Mouse (Mus musculus) B cell, adult 67 days (primary cell): ENCODE results near the gene Anxa8. TPM values are rescaled to one million over a fixed set of nuclear protein-coding genes. Genes with fewer than 3 reads are reported as not detected.

Source experiments
- total RNA-seq, 2 experiments: library from RNA; stranded (reverse); gene quantifications; 4 replicates each; pipeline ENCODE4 v1.2.4; 2023

The Anxa8 gene
- not detected for total RNA-seq

DNA sequence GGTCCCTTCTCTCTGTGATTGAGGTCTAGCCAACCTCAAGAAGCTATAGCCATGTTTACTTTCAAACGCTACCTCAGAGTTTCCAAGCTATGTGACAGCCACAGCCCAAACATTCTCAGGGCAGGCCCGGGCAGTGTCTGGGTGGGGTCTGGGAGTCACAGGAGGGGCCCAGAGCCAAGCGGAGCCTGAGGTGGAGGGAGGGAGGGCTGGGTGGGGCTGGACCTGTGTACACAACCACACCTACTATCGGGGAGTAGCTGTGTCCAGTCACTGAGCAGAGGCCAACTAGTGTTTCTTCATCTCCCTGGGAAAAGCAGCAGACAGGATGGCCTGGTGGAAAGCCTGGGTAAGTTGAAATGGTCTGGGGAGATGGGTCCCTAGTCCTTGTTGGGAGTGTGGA lies at the start of gene Anxa8:
Anxa8 (plus strand) TSS at position 251 of the 400 bp plus-strand sequence.

DNA sequence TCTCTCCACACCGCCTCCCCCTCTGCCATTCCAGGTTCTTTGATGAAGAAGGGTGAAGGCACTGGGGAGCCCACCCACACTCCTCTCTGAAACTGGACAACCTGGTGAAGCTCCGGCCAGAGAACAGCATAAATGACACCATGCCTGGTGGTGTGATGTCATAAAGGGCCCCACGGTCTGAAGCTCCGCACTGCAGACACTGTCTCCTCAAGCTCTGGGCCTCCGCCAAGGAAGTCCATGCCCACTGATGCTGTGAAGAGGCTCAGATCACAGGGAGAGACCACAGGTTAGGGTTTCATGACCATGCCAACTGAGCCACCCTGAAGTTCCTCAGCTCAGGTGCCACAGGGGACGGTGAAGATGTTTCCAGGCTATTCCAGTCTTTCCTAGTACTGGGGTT lies 33.3 kb upstream of the Anxa8 start, which contains the start of gene Antxrl:
Antxrl (plus strand) TSS at position 192 of the 400 bp plus-strand sequence.

DNA sequence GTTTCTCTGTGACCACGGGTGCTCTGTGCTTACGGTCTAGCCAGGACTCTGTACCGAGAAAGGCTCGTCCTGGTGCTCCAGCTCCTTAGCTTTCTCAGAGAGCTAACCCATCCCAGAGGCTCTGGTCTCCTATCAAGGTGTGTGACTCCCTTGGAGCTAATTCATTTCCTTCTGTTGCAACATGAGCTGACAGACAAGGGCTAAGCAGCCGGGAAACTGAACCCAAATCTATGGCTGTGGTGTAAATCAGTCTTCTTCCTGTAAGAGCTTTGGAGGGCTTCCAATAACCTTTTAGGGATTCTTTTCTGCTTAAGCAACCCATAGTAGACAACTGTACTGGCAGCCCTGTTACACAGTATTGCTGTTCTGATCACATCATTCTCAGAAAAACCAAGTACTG lies 16.8 kb downstream of the Anxa8 start, which contains the start of gene A630023A22Rik:
A630023A22Rik (minus strand) TSS at position 154 of the 400 bp plus-strand sequence.

Other genes starting within 250 kb of the Anxa8 start
- not detected for gene Gdf10, start 162.4 kb upstream of the Anxa8 start, total RNA-seq
- gene Gdf2, start 144.9 kb upstream of the Anxa8 start, total RNA-seq, result not detected
- gene Rbp3, start 132.0 kb upstream of the Anxa8 start, total RNA-seq, result not detected
- gene Zfp488, start 107.2 kb upstream of the Anxa8 start, total RNA-seq, result under 1 TPM; 0.21 to 0.35 TPM
- not detected for gene Gm30083, start 70.8 kb upstream of the Anxa8 start, total RNA-seq
- not detected for gene Gm5460, start 69.2 kb upstream of the Anxa8 start, total RNA-seq
- gene Antxrl, start 33.3 kb upstream of the Anxa8 start, total RNA-seq, result not detected
- not detected for gene A630023A22Rik, start 16.8 kb downstream of the Anxa8 start, total RNA-seq
- gene Npy4r, start 66.5 kb downstream of the Anxa8 start, total RNA-seq, result not detected
- gene Gprin2, start 115.7 kb downstream of the Anxa8 start, total RNA-seq, result not detected
- gene Syt15, start 133.6 kb downstream of the Anxa8 start, total RNA-seq, result not detected
- gene Shld2, start 224.5 kb downstream of the Anxa8 start, total RNA-seq, result 10 to 100 TPM; 30.7 to 37.1 TPM
- gene Glud1, start 224.7 kb downstream of the Anxa8 start, total RNA-seq, result 100 to 1,000 TPM; 117 to 130 TPM